Mouse (Mus musculus): ENCODE results near the gene Ccdc148. TPM values are rescaled to one million over a fixed set of nuclear protein-coding genes. Genes with fewer than 3 reads are reported as not detected.

Gene Ccdc148
- total RNA-seq (2021) = under 1 TPM; 0.37 to 0.70 TPM
- long read RNA-seq, experiment 1 = 0 reads
- long read RNA-seq, experiment 2 = 0 reads

DNA sequence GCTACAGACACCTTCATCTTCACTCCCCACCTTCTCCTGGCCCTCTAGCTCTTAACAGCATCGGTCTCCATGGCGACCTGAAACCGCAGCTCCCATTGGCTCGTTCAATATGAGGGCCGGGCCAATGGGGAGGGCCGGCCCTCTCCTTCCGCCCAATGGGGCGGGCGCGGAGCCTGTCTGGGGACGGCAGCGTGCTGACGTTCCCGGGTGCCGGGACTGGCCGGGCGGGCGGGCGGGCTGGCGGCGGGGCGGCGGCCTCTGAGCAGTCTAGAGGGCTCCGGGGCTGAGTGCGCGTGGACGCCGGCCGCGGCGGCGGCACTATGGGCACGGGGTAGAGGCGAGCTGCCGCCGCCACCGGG, at the start of gene Ccdc148, which contains the start of gene Pkp4:
Ccdc148 (minus strand) TSS at position 79 of the 359 bp plus-strand sequence.
Pkp4 (plus strand) TSS at position 246 of the 359 bp plus-strand sequence.
- DNase-seq (ENCODE audit: low spot score in 2 of 2) = peak; percentile 82 to 91

DNA sequence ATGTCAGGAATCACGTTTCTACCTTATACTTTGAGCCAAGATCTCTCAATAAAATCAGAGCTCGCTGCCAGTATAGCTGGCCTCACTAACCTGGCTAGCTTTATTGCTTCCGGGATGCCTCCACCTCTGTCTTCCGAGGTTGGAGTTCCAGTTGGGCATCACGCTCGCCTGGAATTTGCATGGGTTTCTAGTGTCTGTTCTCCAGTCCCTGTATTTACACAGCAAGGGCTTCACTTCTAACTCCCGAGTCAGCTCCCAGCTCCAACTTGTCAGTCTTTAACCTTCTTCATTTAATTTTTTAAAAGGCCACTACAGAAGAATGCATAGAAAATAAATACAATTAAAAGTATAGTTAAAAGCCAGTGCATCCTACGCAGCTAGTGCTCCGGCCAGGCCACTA, 47.8 kb upstream of the Ccdc148 start:
- DNase-seq (ENCODE audit: low spot score in 2 of 2) = no peak

DNA sequence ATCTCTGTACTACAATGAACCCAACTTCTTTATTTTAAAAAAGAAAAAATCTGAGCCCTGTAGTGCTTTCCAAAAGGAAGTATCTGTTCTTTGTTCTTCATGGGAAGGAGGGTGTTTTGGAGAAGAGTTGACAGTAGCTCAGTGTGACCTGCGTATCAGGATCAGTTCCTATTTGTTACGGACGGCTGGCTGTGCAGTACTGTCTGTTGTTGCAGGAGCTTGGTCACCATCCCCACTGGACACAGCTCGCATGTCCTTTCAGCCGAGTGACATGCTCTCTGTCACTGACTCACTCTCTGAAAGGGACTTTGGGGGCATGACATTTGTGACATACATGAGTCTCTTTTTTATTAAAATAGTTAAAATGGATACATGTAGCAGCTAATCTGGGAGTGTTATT, 47.2 kb upstream of the Ccdc148 start:
- DNase-seq (ENCODE audit: low spot score in 2 of 2) = no peak

DNA sequence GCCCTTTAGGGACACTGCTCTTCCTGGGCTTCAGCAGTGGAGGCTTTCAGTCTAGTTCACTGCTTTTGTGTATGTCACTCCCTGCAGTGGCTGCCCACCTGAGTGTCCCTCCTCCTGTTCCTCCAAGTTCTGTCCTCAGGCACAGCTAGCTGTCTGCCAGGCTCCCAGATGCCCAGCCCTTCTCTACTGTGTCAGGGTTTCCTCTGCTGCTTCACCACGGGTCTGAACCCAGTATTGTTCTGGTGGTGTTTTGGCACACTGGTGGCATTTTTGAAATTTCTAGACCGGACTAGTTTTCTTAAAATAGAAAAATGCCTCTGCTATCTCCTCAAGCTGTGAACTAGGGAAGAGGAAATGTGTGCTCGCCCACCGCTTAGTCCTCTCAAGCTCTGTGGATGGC, 46.8 kb upstream of the Ccdc148 start:
- no peak for DNase-seq (ENCODE audit: low spot score in 2 of 2)

DNA sequence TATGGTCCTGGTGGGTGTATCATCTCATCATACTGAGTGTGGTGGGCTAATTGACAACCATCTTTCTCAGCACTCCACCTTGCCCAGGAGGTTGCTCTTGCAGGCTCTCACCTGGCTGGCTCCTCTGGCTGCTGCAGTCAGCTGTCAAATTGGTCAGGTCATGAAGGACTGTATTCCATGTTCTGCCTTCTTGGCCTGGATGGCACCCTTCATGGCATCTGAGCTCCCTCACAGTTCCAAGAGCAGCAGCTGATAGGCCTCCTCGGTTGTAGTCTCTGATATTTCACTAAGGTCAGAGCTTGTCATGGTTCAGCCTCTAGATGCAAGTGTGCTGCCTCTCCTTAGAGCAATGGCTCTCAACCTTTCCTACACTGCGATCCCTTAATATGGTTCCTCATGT, 45.7 kb upstream of the Ccdc148 start:
- DNase-seq (ENCODE audit: low spot score in 2 of 2) = no peak

DNA sequence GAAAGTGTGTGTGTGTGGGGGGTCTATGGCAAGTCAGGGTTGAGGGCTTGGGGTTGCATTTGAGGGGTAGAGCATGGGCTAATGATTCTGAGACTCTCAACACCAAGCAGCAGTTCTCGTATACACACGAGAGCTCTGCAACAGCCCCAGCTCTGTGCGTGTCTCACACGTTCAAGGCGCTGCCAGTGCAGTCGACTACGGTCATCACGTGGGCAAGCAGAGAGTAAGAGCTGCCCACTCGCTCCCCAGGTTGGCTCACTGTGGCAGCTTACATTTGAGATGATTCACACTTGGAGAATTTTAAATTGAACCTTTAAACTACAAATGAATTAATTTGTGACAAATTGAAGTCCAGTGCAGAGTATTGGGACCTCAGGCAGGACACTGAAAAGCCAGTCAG, 44.6 kb upstream of the Ccdc148 start:
- no peak for DNase-seq (ENCODE audit: low spot score in 2 of 2)

DNA sequence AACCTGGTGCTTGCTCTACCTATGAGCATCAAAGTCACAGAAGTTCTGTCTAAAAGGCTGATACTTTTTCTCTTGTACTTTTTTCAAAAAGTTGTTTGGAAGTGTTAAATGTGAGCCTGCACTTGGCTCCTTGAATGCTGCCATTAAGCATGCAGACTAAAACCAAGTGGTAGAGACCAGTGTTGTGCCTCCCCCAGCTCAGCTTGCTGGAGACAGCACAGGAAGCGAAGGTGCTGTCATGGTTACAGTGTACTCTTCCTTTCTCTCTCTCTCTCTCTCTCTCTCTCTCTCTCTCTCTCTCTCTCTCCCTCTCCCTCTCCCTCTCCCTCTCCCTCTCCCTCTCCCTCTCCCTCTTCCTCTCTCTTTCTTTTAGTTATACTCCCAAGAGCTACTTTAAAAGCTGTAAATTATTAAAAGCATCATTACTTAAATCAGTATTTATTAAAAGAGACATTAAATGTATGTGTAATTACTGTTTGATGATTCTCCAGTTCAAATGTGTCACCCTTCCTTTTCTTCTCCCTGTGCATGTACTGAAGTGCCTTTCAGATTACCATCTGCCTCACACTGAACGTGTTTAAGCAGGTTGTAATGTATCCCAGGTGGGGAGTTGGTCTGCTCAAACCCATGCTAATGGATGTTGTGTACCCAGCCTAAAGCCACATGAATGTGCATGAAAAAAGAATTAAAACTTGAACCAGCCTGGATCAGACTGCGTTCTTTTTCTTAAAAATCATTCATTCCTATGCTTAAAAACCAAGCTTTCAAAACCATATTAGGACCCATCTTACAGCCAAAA, 43.3 kb upstream of the Ccdc148 start:
- DNase-seq (ENCODE audit: low spot score in 2 of 2) = no peak

DNA sequence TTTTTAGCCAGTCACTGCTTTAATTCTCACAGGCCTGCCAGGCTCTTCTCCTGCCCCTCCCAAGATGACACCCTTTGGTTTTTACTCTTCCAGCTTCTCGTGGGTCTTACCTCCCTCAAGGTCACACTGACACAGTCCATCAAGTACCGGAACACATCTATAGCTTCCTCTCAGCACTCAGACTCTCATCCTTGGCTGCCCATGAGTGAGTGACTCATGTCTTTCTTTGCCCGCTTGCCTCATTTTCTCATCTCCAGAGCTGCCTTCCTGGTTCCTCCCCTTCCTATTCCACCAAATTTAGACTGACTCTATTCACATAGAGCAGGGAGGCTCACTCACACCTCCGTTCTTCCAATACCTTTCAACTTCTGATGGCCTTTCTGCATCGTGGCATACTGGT, 42.4 kb upstream of the Ccdc148 start:
- DNase-seq (ENCODE audit: low spot score in 2 of 2) = no peak

DNA sequence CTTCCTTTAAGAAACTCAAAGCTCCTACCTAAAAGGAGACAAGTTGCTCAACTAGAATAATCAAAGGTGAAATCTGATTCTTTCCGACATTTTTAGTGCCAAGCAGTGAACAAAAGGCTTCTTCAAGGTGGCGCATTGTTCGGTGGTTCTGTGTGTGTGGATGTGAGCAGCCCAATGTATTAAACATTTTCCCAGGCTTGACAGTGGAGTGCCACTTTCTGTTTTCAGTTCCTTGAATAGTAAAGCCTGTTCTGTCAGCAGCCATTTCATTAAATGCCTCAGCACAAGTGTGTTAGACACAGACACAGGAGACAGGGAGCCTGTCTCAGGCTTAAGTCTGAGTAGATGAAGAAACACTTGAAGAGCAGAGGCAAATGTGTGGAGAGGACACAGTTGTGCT, 40.0 kb upstream of the Ccdc148 start:
- DNase-seq (ENCODE audit: low spot score in 2 of 2) = no peak

DNA sequence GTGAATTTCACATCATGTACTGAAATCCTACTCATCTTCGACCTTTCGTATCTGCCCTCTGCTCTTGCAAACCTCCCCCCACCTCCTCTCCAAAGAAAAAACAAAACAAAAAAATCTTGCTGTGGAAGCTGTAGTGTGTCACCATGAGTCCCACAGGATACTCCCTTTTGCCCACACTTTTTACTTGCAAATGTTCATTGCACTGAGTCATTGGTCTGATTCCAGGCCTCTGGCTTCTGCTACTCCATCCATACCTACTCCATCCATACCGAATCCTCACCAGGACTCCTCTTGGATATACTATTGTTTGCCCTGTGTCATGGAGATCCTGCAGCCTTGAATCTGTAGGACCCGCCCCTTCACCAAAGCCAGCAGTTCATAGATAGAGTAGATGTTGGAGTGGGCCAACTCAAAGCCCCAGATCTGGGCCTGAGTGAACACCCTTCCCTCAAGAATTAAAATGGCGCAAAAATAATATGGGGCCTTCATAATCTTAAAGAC, 39.0 kb upstream of the Ccdc148 start:
- no peak for DNase-seq (ENCODE audit: low spot score in 2 of 2)

DNA sequence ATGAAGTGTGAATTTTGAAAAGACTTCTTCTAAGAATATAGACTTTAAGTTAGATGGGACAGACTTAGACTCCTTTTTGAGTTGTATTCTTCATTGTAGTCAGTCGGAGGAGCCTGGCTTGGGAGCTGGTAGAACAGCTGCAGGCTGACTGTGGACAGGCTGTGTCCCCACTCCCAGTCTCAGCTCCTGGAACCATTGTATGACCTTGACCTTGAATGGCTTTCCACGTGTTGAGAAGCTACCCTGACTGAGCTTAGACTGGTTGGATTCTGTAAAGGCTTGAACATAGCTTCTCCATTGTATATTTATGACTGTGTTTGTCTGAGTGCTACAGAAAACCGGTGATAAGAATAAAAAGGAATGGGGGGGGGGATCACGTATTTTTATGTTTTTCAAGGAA, 36.7 kb upstream of the Ccdc148 start:
- DNase-seq (ENCODE audit: low spot score in 2 of 2) = no peak

DNA sequence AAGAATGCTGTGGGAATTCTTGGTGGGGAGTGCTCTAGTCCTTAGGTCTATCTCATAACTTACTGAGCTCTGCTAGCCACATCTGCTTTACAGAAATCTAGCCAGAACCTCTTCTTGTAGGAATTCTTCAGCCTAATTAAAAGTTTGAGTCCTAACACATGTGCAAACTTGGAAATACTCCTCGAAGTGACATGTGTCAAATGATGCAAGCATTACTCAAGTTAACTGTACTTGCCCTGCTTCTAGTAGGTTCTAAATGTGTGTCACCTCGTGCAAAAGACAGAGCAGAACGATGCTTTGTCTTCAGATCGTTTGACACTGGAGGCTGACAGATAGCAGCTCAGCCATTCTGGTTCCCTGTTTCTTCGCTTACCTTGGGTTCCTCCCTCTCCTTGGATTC, 32.6 kb upstream of the Ccdc148 start:
- no peak for DNase-seq (ENCODE audit: low spot score in 2 of 2)

DNA sequence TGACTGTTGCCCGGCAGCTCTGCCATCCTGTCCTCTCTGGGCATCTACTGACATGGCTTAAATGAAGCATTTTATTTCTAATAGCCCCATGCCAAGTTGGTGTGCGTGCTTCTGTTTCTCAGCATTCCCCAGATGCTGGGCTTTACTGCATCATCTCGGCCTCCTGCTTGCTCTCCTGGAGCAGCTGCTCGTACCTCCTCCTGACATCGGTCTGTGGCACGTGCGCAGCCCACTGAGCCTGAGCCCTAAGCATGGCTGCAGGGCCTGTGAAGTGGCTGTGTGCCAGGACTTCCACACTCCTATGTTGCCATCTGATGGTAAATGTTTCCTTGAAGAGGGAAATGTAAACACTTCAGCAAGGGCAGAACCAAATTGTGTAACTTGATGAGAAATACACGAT, 31.0 kb upstream of the Ccdc148 start:
- no peak for DNase-seq (ENCODE audit: low spot score in 2 of 2)

DNA sequence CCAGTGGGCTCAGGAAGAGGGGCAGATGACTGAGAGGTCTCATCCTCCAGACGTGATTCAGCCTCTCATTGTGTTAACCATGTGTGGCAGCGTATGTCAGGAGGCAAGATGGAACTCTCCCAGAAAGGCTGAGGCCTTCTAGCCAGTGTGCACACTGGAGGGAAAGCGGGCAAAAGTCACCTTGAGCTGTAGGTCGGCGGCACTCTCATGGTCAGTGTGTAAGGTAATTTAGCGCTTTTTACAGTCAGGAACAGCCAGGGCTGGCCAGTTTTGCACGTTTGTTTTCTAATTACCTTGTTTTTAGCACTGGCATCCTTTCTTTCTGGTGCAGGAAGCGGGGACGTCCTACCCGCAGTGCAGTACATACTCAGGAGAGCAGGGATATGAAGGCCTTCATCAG, 29.7 kb upstream of the Ccdc148 start:
- DNase-seq (ENCODE audit: low spot score in 2 of 2) = no peak

DNA sequence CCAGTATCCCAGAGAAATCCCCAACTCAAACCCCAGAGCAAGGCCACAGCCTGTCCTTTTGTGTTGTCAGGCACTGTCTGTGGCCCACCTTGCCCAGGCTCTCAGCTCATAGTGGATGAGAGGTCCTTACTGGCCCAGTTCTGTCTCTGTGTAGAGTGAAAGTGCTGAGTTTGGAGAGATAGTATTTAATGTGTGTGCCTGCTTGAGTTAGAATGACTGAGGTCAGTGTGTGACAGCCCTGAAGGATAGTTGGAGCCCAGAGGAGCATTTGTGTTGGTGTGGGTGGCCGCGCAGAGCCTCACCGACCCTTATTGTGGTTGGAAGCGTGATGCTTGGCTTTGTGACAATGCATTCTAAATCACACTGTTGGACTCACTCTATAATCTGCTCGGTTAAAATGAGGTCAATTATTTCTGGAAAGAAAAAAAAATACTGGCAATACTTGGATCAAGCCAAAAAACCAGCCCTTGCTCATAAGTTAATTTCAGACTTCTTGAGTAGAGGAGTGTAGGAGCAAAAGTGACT, 29.2 kb upstream of the Ccdc148 start:
- no peak for DNase-seq (ENCODE audit: low spot score in 2 of 2)

DNA sequence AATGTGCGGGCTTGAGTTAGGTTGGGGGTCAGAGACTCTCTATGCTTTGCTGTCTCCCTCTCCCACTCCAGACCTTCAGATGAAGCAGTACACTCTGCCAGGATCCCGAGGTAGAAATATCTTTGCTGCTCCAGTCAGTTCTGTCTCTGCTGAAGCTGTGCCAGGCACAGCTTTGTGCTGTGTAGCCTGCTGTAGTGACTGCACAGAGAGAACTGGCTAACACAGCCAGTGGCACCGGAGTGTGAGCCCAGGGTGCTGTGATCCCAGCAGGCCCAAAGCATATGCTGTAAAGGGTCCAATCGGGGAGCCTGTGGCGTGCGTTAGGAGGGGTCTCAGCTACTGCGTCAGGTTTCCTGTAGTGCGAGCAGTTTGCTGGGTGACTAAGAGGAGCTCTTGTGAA, 27.8 kb upstream of the Ccdc148 start:
- no peak for DNase-seq (ENCODE audit: low spot score in 2 of 2)

DNA sequence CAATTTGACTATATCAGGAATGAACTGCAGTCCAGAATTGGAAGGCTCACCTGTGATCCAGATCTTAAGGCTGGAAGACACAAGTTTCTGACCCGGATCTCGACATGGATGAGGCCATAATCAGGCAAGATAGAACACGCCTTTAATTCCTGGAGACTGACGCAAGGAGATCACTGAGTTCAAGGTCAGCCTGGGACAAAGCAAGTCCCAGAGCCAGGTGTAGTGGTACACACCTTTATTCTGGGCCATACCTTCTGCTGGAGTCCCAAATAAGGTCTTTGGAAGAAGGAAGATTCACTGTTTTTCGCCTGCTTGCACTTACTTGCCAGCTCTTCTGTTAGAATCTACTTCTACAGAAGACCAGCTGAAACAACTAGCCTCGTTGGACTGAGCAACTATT, 26.5 kb upstream of the Ccdc148 start:
- DNase-seq (ENCODE audit: low spot score in 2 of 2) = no peak

DNA sequence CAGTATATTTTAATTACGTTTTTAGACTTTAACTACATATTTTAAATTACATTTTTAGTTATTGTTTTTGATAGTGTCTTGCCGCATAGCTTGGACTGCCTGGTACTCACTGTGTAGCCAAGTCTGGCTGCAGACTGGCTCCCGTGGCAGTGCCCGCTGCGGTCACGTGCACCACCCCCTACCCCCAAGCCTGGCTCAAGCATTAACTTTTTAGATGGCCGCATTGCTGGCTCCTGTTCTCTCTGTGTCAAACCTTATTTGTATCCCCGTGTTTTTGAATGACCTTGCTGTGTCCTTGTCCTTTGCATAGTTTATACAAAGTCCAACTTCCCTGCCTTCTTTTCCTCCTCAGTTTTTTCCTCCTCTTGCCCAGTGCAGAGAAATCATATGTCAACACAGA, 25.6 kb upstream of the Ccdc148 start:
- DNase-seq (ENCODE audit: low spot score in 2 of 2) = no peak

DNA sequence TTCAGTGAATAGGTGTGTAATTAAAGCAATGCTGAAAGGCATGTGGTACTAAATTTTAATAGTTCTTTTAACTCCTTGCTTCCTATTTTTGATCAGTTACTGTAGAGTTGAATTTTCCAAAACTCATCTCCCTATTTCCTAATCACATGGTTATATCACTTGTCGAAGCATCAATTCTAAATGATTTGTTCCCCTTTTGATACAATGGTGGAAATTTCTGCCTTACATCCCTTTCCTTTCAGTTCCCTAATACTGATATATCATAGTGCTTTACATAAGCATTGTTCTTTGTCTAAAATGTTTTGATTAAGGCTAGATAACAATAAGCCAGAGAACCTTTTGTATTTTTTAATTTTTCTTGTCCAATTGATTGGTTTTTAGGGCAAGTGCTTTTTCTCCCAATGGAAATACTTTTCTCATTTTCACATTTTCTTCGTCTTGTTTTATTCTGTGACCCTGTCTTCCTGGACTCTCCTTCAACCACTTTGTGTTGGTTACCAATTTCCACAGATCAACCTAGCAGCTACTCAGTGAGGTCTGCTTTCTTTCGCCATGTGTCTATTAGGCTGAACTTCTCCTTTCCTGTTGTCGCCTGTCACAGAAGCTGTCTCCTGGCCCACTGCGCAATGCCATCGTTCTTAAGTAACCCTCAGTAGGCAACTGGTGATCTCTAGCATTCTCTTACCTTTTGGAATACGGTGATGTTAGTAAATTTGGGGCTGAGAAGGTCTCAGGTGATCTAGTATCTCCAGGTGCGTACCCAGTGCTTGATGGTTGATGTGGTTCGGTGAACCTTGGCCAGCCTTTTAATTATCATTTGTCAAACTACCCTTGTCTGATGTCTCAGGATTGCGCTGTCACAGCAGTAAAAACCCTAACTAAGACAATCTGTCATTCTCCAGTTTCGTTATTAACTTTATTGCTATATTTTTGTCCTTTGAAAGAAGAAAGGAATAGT, 23.9 kb upstream of the Ccdc148 start:
- DNase-seq (ENCODE audit: low spot score in 2 of 2) = no peak

DNA sequence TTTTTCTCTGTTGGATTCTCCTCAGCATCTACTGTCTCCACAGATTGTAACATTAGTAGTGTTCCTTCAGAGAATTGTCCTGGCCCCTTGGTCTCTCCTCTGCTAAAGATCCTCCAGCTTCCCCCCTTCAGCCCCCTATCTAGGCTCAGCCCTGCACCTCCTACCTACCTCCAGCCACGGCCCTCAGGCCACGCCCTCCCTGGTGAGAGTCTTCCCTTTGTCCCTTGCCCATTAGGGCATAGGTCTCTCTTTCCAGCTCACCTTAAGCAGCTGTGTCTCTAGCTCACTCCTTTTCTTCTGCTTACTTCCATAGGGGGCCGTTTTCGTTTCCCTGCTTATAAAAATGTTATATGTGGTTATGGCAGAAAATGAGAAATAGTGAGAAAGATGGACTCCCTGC, 23.1 kb upstream of the Ccdc148 start:
- no peak for DNase-seq (ENCODE audit: low spot score in 2 of 2)

DNA sequence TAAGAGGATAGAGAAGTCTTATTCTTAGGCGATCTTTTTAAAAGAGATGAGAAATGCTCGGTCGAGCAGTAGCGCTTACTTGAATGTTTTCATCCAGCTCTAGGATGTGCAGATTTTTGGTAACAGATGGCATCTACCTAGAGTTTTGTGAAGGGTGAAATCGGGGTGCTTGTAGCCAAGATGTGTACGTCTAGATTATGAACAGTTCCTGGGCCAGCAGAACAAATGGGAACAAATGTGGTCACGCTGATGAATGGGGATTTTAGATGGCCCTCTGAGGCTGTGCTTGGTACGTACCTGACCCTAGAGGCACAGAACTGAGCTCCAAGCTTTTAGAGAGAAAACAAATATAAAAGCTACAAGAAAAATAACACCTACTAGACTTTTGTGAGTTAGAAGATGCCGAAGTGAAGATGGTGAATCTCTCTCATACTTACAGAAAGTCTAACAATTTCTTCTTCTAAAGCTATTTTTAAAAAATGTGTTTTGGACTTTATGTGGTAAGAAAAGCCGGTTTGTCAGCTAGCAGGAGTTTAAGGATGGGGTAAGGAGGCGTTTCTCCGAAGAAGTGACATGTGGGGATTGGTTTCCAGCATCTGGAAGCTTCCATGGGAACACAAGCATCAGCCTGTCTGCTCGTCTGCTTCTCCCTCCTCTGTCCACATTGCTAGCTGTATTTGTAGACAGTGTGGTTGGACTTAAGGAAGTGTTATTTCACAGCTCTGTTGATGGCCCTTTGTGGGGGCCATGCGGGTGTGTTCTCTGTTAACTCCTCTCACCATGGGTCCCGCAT, 21.0 kb upstream of the Ccdc148 start:
- DNase-seq (ENCODE audit: low spot score in 2 of 2) = no peak
